Mouse (Mus musculus): ENCODE measurements around the gene Psmd13. TPM values are rescaled to one million over a fixed set of nuclear protein-coding genes. Genes with fewer than 3 reads are reported as not detected.

Gene Psmd13
- polyA plus RNA-seq, 1 experiment from 2014 or later, result 120 TPM

DNA sequence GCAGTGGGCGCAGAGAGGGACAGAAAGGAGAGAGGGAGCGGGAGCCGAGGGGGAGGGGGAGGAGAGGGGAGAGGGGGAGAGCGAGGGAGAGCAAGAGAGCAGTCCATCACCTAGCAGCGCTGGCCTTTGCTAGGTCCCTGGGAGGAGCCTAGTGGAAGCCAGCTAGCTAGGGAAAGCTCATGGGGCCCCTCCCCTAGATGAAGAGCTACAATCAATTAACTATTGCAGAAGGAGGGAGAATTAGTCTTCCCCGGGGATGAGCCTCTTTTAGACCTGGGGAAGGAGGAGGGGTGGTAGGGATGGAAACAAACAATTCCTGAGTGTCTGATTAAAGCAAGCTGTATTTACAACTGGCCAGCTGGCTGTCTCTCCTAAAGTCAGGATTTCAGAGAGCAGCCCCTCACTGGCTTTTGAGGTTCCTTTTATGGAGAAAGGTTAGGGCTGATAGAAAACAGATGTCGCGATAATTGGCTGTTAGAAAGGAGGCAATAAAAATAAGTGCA, 58.0 kb downstream of the Psmd13 start:
- WGBS, result 12% methylated on average over 8 of the region's 8 CpGs
- Histone ChIP-seq H3K27ac (replicated peaks in 1 of 2; ENCODE audit: control insufficient read depth in 1 of 2, insufficient read depth in 1 of 2, low read depth in 2 of 2, low read length in 2 of 2) (no peak overlapping the region), H3K9me3 (ENCODE audit: control insufficient read depth, low read length) (no peaks in the 10 kb centered on the region), H3K4me2 (ENCODE audit: low read length) (no peak overlapping the region), H3K4me3 (ENCODE audit: control insufficient read depth in 1 of 2, insufficient read depth in 1 of 2, low read depth in 1 of 2, low read length in 2 of 2) (no peak overlapping the region), H3K36me3 (ENCODE audit: control insufficient read depth, insufficient read depth, low read length) (peaks cover 1% of the 10 kb centered on the region; the same call in 1 of the 2 replicates), H3K27me3 (ENCODE audit: control insufficient read depth, insufficient read depth, low read length) (no peaks in the 10 kb centered on the region), H3K4me1 (ENCODE audit: control insufficient read depth in 2 of 2, insufficient read depth in 2 of 2, low read length in 2 of 2) (peaks cover 3 to 10% of the 10 kb centered on the region in 2 experiments; a peak in 2 of 4 replicates), H3K9ac (ENCODE audit: low read length) (0 out of 2 replicates have a peak overlapping the region, but pooled peaks have one; percentile 30)
- no peak for ATAC-seq (ENCODE audit: insufficient number of reproducible peaks, insufficient read depth, low FRiP score, low read depth)

DNA sequence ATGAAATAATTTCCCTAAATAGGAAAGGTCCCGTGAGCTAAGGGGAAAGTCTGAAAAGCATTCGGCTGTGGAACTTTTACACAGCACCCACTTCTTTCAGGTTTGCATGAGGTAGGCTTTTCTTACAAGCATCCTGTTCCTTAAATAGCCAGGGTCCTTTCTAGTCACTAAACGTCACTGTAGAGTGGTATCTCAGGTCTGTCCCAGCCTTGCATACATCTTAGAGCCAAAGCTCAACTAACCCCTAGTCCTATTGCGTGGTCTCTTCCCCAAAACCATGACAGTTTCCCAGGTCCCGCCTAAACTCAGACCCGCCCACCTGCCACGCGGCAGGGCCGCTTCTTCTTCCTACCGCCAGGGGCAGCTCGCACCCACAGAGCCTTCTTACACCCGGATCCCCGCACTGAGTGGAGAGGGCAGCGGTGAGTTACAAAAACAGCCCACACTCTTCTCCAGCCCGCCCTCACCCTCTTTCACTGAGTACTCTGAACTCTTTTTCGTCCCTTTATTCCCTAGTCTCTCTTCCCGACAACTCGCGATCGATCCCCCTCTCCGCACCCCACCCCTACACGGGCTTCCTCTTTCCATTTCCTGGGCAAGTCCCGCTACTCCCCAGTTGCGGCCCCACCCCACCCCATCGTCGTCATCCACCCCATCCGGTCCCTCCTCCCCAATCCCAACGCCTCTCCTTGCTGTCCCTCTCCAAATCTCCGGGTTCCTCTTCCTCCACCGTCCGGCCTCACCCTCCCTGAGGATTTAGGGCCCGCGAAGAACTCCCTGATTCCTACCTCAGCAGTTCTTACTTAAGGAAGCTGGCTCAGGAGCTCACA, 59.7 kb downstream of the Psmd13 start, which contains the start of gene Pgghg:
TSS of gene Pgghg (plus strand) at position 170 of the 830 bp plus-strand sequence.
- peaks cover 5 to 14% of the 10 kb centered on the region in 2 experiments; a peak in 3 of 4 replicates for H3K4me1 ChIP-seq (ENCODE audit: control insufficient read depth in 2 of 2, insufficient read depth in 2 of 2, low read length in 2 of 2)
- 4% methylated on average over 33 of the region's 33 CpGs for WGBS
- peak within 1 kb of the TSS; percentile 77 for H3K4me2 ChIP-seq (ENCODE audit: low read length)
- H3K27me3 ChIP-seq (ENCODE audit: control insufficient read depth, insufficient read depth, low read length), result no peaks in the 10 kb centered on the region
- H3K9me3 ChIP-seq (ENCODE audit: control insufficient read depth, low read length), result no peaks in the 10 kb centered on the region
- H3K36me3 ChIP-seq (ENCODE audit: control insufficient read depth, insufficient read depth, low read length), result peaks cover 18% of the 10 kb centered on the region
- ATAC-seq (ENCODE audit: insufficient number of reproducible peaks, insufficient read depth, low FRiP score, low read depth), result peak; percentile 87
- peak within 1 kb of the TSS; percentile 61 to 64 for H3K4me3 ChIP-seq (ENCODE audit: control insufficient read depth in 1 of 2, insufficient read depth in 1 of 2, low read depth in 1 of 2, low read length in 2 of 2)
- peak within 1 kb of the TSS; percentile 86 for H3K9ac ChIP-seq (ENCODE audit: low read length)
- H3K27ac ChIP-seq (replicated peaks in 1 of 2; ENCODE audit: control insufficient read depth in 1 of 2, insufficient read depth in 1 of 2, low read depth in 2 of 2, low read length in 2 of 2), result peak within 1 kb of the TSS; percentile 87 to 90

DNA sequence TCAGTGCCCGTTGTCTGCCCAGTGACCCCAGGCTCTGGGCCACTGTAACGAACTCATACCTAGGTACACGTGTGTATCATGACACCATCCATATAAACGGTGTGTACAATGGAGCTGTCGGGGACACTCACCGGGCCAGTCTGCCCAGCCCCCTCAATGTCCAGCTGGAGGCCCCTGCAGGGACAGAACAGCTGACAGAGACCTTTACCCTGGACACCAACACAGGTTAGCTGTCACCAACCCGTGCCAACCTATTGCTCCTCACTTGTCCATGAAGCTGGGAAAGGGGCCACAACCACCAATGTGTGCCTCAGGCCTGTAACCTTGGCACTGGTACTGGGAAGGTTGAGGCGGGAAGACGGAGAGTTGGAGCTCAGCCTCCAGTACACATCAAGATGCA, 60.6 kb downstream of the Psmd13 start:
- 57% methylated on average over 9 of the region's 9 CpGs for WGBS
- H3K27me3 ChIP-seq (ENCODE audit: control insufficient read depth, insufficient read depth, low read length), result no peaks in the 10 kb centered on the region
- H3K4me2 ChIP-seq (ENCODE audit: low read length), result peak overlapping the region; percentile 77
- peak overlapping the region; percentile 87 to 90 for H3K27ac ChIP-seq (replicated peaks in 1 of 2; ENCODE audit: control insufficient read depth in 1 of 2, insufficient read depth in 1 of 2, low read depth in 2 of 2, low read length in 2 of 2)
- H3K4me3 ChIP-seq (ENCODE audit: control insufficient read depth in 1 of 2, insufficient read depth in 1 of 2, low read depth in 1 of 2, low read length in 2 of 2), result peak overlapping the region; percentile 61 to 64
- peaks cover 25% of the 10 kb centered on the region for H3K36me3 ChIP-seq (ENCODE audit: control insufficient read depth, insufficient read depth, low read length)
- H3K9ac ChIP-seq (ENCODE audit: low read length), result peak overlapping the region; percentile 86
- H3K9me3 ChIP-seq (ENCODE audit: control insufficient read depth, low read length), result no peaks in the 10 kb centered on the region
- no peak for ATAC-seq (ENCODE audit: insufficient number of reproducible peaks, insufficient read depth, low FRiP score, low read depth)
- peaks cover 11 to 22% of the 10 kb centered on the region in 2 experiments for H3K4me1 ChIP-seq (ENCODE audit: control insufficient read depth in 2 of 2, insufficient read depth in 2 of 2, low read length in 2 of 2)

DNA sequence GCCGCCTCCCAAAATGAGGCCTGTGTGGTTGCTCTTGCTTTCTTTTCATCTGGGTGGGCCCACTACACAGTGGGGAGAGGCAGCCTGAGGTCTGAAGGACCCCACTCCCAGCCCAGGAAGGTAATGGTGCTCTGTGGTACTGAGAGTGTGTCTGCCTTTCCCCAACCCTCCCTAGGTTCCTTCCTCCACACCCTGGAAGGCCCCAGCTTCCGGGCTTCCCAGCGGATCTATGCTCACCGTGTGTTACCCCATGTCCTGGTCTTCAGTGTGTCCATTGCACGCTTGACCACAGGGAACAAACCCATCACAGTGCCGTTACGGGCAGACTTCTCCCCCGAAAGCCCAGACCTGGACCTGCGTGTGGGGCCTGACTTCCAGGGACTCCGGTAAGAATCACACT, 61.0 kb downstream of the Psmd13 start:
- H3K27me3 ChIP-seq (ENCODE audit: control insufficient read depth, insufficient read depth, low read length), result no peaks in the 10 kb centered on the region
- WGBS, result 88% methylated on average over 10 of the region's 10 CpGs
- no peaks in the 10 kb centered on the region for H3K9me3 ChIP-seq (ENCODE audit: control insufficient read depth, low read length)
- peak overlapping the region; percentile 77 for H3K4me2 ChIP-seq (ENCODE audit: low read length)
- peaks cover 15 to 22% of the 10 kb centered on the region in 2 experiments for H3K4me1 ChIP-seq (ENCODE audit: control insufficient read depth in 2 of 2, insufficient read depth in 2 of 2, low read length in 2 of 2)
- H3K27ac ChIP-seq (replicated peaks in 1 of 2; ENCODE audit: control insufficient read depth in 1 of 2, insufficient read depth in 1 of 2, low read depth in 2 of 2, low read length in 2 of 2), result peak overlapping the region in 1 of 2 experiments; percentile 90; a peak in 1 of 4 replicates
- peaks cover 30% of the 10 kb centered on the region for H3K36me3 ChIP-seq (ENCODE audit: control insufficient read depth, insufficient read depth, low read length)
- no peak overlapping the region for H3K4me3 ChIP-seq (ENCODE audit: control insufficient read depth in 1 of 2, insufficient read depth in 1 of 2, low read depth in 1 of 2, low read length in 2 of 2)
- no peak for ATAC-seq (ENCODE audit: insufficient number of reproducible peaks, insufficient read depth, low FRiP score, low read depth)
- peak overlapping the region; percentile 86; the same call in 1 of the 2 replicates for H3K9ac ChIP-seq (ENCODE audit: low read length)

- ATAC-seq (ENCODE audit: insufficient number of reproducible peaks, insufficient read depth, low FRiP score, low read depth), result no peak
- Histone ChIP-seq H3K9ac (ENCODE audit: low read length) (no peak overlapping the region), H3K4me1 (ENCODE audit: control insufficient read depth in 2 of 2, insufficient read depth in 2 of 2, low read length in 2 of 2) (peaks cover 19 to 25% of the 10 kb centered on the region in 2 experiments), H3K4me2 (ENCODE audit: low read length) (no peak overlapping the region), H3K27me3 (ENCODE audit: control insufficient read depth, insufficient read depth, low read length) (no peaks in the 10 kb centered on the region), H3K4me3 (ENCODE audit: control insufficient read depth in 1 of 2, insufficient read depth in 1 of 2, low read depth in 1 of 2, low read length in 2 of 2) (no peak overlapping the region), H3K36me3 (ENCODE audit: control insufficient read depth, insufficient read depth, low read length) (peaks cover 36% of the 10 kb centered on the region), H3K27ac (replicated peaks in 1 of 2; ENCODE audit: control insufficient read depth in 1 of 2, insufficient read depth in 1 of 2, low read depth in 2 of 2, low read length in 2 of 2) (no peak overlapping the region), H3K9me3 (ENCODE audit: control insufficient read depth, low read length) (no peaks in the 10 kb centered on the region)
- 75% methylated on average over 4 of the region's 4 CpGs for WGBS
Observed at GRCm38 (mm10) chr7:140943356-140943755, 61.6 kb downstream of the Psmd13 start.

DNA sequence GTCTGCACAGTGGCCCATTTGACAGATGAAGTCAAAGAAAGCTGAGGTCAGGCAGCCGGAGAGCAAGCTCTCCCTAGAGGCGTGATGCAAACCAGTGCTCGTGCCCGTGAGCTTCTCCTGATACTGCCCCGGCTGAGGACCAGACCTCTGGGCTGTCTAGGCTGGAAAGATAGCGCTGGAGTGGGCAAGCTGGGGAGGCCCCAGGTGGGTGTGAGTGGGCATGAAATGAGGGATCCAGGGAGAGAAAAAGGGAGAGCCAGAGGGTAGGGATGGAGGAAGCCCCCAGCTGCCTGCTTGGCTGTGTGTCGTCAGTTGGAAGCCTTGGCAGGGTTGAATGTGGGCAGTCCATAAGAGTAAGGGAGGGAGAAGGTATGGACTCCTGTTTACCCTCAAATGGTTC, 62.5 kb downstream of the Psmd13 start:
- no peak overlapping the region for H3K4me3 ChIP-seq (ENCODE audit: control insufficient read depth in 1 of 2, insufficient read depth in 1 of 2, low read depth in 1 of 2, low read length in 2 of 2)
- no peak overlapping the region for H3K9ac ChIP-seq (ENCODE audit: low read length)
- H3K27me3 ChIP-seq (ENCODE audit: control insufficient read depth, insufficient read depth, low read length), result no peaks in the 10 kb centered on the region
- H3K4me1 ChIP-seq (ENCODE audit: control insufficient read depth in 2 of 2, insufficient read depth in 2 of 2, low read length in 2 of 2), result peaks cover 20 to 29% of the 10 kb centered on the region in 2 experiments
- H3K4me2 ChIP-seq (ENCODE audit: low read length), result no peak overlapping the region
- peaks cover 44% of the 10 kb centered on the region for H3K36me3 ChIP-seq (ENCODE audit: control insufficient read depth, insufficient read depth, low read length)
- no peaks in the 10 kb centered on the region for H3K9me3 ChIP-seq (ENCODE audit: control insufficient read depth, low read length)
- ATAC-seq (ENCODE audit: insufficient number of reproducible peaks, insufficient read depth, low FRiP score, low read depth), result no peak
- no peak overlapping the region for H3K27ac ChIP-seq (replicated peaks in 1 of 2; ENCODE audit: control insufficient read depth in 1 of 2, insufficient read depth in 1 of 2, low read depth in 2 of 2, low read length in 2 of 2)
- WGBS, result 80% methylated on average over 7 of the region's 7 CpGs

- H3K36me3 ChIP-seq (ENCODE audit: control insufficient read depth, insufficient read depth, low read length), result peaks cover 52% of the 10 kb centered on the region
- H3K9me3 ChIP-seq (ENCODE audit: control insufficient read depth, low read length), result no peaks in the 10 kb centered on the region
- no peaks in the 10 kb centered on the region for H3K27me3 ChIP-seq (ENCODE audit: control insufficient read depth, insufficient read depth, low read length)
- no peak for ATAC-seq (ENCODE audit: insufficient number of reproducible peaks, insufficient read depth, low FRiP score, low read depth)
- H3K9ac ChIP-seq (ENCODE audit: low read length), result no peak overlapping the region
- 89% methylated on average over 5 of the region's 5 CpGs for WGBS
- peaks cover 20 to 29% of the 10 kb centered on the region in 2 experiments for H3K4me1 ChIP-seq (ENCODE audit: control insufficient read depth in 2 of 2, insufficient read depth in 2 of 2, low read length in 2 of 2)
- no peak overlapping the region for H3K27ac ChIP-seq (replicated peaks in 1 of 2; ENCODE audit: control insufficient read depth in 1 of 2, insufficient read depth in 1 of 2, low read depth in 2 of 2, low read length in 2 of 2)
- H3K4me3 ChIP-seq (ENCODE audit: control insufficient read depth in 1 of 2, insufficient read depth in 1 of 2, low read depth in 1 of 2, low read length in 2 of 2), result no peak overlapping the region
- no peak overlapping the region for H3K4me2 ChIP-seq (ENCODE audit: low read length)
Observed at GRCm38 (mm10) chr7:140945247-140945646, 63.5 kb downstream of the Psmd13 start.
